Mouse (Mus musculus): ENCODE data around the gene Snap91. TPM values are rescaled to one million over a fixed set of nuclear protein-coding genes. Genes with fewer than 3 reads are reported as not detected.

Gene Snap91
- polyA plus RNA-seq (2014; fragmentation: Illumina TruSeq; extraction: RNeasy Lipid Tissue Mini Kit (QIAGEN cat#74804); ENCODE audit: low read depth, low replicate concordance), result 0.57 TPM

GRCm38 (mm10) chr9:86880113-86880972 is at the start of gene Snap91:
Gene Snap91 (minus strand): TSS chr9:86880654.

GRCm38 (mm10) chr9:86742959-86743911 is 137.2 kb downstream of the Snap91 start, which contains the start of gene Prss35:
Gene Prss35 (plus strand): TSS chr9:86743649.

Other genes starting within 250 kb of the Snap91 start
- 374 TPM for gene Me1, start 184.7 kb downstream of the Snap91 start, polyA plus RNA-seq (2014; fragmentation: Illumina TruSeq; extraction: RNeasy Lipid Tissue Mini Kit (QIAGEN cat#74804); ENCODE audit: low read depth, low replicate concordance)
- gene Prss35, start 137.0 kb downstream of the Snap91 start, polyA plus RNA-seq (2014; fragmentation: Illumina TruSeq; extraction: RNeasy Lipid Tissue Mini Kit (QIAGEN cat#74804); ENCODE audit: low read depth, low replicate concordance), result not detected
- not detected for gene Ripply2, start 134.9 kb upstream of the Snap91 start, polyA plus RNA-seq (2014; fragmentation: Illumina TruSeq; extraction: RNeasy Lipid Tissue Mini Kit (QIAGEN cat#74804); ENCODE audit: low read depth, low replicate concordance)
- 150 TPM for gene Cyb5r4, start 141.4 kb upstream of the Snap91 start, polyA plus RNA-seq (2014; fragmentation: Illumina TruSeq; extraction: RNeasy Lipid Tissue Mini Kit (QIAGEN cat#74804); ENCODE audit: low read depth, low replicate concordance)

Data from kidney, adult 10 weeks (tissue).